Mouse (Mus musculus) ovary, postnatal 10 days (tissue): ENCODE data around the gene Anks6.
"Not testable (repeated sequence)": the region's sequence is repeated elsewhere in the genome, so short reads cannot be mapped to it uniquely, and the experiment has no call there.

Experiments
- DNase-seq: peaks from one replicate; pipeline ENCODE4 v3.0.0; 2022; ENCODE audit warnings: low spot score

The Anks6 gene

DNA sequence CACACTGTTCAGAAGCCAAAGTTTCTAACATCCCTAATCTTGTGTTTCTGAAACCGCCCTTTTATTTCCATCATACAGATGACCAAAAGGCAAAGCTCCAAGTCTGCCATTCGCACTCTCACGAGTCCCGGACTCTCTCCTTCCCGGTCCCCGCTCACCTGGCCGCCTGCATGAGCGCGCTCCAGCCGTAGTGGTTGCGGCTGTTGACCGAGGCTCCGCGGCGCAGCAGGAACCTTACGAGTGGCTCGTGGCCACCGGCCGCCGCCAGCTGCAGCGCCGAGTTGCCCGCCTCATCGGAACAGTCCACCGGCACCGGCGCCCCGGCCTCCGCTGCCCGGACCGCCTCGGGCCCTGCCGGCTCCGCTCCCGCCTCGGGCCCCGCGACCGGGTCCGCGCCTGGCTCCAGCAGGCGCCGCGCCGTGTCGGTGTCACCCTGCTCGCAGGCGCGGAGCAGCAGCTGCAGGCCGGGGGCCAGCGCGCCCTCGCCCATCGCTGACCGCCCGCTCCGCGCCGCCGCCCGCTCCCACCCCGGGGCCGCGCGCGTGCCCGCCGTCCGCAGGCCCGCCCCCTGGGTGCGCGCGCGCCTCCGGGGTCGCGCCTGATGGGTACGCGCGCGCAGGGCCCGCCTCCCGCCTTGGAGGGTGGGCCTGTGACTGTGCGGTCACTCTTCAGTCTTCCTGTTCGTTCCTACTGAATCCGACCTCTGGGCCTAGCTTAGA, at the start of gene Anks6:
Gene Anks6, minus strand, starts transcription at position 637 of the 719 bp plus-strand sequence.
- DNase-seq: peak; percentile 50

DNA sequence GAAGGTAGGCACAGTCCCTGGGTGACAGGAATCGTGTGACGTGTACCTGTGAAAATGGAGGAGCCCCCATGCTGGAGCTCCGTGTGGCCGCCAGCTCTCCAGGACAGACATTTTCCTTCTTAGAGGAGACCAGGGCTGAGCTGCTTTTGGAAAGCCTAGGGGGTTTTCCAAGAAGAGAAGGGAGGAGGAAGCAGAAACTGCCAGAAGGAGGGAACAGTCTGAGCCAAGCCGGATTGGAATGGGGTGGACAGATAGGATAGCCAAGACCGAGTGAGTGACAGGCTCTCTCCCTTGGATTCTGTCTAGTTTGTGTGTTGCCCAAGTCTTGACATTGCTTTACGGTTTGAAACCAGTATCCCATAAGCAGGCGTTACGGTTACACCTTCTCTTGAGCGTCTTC, 46.3 kb upstream of the Anks6 start:
- DNase-seq: no peak

DNA sequence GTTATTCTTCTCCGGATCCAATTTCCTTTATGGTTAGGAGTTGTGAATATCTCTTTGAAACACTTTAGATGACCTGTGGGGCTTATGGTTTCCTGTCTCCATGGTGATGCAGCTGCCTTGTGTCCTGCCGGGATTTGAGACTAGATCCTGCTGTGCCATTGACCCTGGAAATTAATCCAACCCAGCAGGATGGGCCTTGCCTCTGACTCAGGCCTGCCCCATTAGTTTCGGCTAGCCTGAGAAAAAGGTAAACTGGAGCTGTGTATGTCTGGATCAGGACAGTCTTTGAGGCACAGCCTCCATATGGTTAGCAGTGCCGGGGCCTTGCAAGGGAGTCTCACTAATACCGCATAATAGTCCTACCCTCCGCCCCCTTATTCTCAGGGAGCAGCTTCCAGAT, 36.4 kb upstream of the Anks6 start:
- no peak for DNase-seq

DNA sequence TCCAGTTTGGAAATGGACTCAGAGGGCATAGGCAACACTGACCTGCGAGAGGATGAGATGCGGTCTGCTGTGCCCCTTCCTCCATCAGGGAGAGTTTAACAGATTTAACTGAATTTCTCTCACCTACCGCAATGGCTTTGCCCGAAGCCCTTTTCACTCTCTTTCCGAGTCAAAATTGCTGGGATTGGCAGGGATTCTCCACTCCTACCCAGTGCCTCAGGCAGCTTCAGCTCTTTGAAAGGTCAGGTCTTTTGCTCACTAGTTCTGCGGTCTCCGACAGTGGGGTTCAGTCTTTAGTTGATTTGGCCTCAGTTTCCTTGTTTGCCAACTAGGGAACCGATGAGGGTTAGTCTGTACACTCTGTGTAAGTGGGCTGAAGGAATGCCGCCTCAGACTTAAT, 35.9 kb upstream of the Anks6 start:
- no peak for DNase-seq

DNA sequence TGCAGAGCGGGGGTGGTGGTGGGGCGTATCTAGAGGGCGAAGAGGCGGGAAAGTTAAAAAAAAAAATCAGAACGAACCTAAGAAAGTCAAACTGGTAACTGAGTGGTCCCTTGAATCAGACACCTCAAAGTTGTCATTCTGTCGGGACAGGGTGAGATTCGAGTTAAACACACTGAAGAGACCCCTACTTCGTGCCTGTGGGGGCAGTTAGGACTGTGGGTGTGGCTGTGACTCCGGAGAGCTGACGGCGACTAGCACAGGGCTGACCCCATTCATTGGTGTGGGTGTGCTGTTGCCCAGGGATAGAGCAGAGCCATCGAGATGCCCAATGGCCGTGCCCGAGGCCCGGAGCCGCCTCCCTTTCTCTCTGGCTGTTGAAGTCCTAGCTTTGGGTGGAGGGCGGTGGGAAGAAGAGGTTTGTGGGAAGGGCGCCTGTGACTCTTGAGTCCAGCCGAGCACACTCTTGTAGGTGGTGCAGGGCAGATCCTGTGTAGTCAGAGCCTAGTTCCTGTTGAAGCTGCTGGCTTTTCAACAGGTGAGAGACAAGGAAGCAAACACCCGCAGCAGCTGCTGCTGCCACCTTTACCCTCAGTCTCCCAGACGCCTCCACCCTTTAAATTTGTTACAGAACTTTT, 35.3 kb upstream of the Anks6 start:
- no peak for DNase-seq

DNA sequence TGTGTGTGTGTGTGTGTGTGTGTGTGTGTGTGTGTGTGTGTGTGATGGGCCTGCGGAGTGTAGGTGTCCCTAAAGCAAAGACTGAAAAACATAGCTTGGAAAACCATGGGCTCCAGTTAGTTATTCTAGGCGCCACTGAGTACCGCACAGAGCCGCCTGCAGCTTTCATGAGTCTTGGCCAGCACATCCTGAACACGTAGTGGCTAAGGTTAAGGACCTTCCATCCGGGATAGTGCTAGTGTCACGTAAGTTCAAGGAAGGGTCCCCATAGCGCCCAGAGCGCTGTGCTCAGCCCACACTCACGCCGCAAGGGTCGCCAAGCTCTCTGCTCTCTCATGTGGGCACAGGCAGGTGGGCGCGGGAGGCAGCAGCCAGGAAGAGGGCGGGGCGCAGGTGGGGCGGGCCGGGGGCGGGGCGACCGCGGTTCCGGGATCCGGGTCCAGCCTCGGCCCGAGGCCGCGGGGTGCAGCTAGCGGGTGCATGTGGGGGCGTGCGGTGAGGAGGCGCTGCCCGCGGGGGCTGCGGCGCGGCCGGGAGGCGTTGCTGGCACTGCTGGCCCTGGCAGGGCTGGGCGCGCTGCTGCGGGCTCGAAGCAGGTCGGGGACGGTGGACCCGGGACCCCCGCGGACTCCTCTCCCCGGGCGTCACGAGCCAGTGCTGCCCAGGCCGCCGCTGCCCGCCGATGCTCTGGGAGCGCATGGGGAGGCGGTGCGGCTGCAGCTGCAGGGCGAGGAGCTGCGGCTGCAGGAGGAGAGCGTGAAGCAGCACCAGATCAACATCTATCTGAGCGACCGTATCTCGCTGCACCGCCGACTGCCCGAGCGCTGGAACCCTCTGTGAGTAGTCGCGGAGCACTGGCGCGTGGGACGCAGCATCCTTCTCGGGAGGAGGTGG, 34.5 kb upstream of the Anks6 start, which contains the start of gene Galnt12:
Gene Galnt12, plus strand, starts transcription at position 417 of the 894 bp plus-strand sequence.
- no peak for DNase-seq

DNA sequence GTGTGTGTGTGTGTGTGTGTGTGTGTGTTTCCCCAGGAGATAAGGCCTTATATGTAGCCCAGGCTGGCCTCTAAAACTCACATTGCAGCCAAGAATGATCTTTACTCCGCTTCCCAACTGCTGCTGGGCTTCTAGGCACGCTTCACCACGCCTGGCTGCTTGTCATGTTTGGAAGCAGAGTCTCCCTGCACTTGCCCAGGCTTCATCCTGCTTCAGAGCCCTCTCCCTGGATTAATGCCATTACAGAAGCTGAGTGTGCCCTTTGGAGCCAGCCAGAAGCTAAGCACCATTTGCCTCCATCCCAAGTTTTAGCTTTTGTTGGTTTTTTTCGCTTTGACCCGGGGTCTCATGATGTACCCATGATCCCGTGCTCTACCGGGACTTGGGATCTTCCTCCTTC, 31.4 kb upstream of the Anks6 start:
- DNase-seq: no peak

DNA sequence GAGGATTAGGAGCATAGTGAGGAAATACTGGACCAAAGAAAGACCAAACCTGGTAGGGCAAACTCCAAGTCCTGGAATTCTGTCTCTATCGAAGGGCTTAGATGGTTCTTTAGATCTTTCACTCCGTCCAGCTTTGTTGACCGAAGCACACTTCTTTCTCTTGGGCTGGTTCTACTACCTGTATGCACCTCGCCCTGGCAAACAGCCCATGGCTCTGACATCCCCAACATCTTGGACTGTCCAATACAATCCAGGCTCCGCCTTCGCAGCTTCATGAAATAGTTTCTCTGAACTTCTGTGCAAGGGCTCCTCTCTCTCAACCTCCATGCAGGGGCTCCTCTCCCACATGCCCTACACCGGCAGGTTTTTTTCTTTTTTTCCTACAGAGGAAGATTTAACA, 26.6 kb upstream of the Anks6 start:
- no peak for DNase-seq

DNA sequence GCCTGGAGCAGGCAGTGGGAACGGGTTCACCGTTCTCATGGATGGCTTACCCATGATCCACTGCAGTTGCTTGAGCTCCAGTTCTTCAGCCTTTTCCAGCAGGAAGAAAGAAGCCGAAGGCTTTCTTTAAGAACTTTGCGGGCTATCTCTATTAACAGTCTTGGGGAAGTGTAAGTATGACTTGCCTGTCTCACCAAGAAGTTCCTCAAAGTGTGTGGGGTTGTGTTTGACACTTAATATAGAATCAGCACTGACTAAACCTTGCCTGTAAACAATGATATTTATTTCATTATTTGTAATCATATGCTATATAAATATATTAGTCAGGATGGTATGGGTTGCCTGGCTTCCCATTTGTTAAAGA, 23.4 kb upstream of the Anks6 start:
- no peak for DNase-seq

DNA sequence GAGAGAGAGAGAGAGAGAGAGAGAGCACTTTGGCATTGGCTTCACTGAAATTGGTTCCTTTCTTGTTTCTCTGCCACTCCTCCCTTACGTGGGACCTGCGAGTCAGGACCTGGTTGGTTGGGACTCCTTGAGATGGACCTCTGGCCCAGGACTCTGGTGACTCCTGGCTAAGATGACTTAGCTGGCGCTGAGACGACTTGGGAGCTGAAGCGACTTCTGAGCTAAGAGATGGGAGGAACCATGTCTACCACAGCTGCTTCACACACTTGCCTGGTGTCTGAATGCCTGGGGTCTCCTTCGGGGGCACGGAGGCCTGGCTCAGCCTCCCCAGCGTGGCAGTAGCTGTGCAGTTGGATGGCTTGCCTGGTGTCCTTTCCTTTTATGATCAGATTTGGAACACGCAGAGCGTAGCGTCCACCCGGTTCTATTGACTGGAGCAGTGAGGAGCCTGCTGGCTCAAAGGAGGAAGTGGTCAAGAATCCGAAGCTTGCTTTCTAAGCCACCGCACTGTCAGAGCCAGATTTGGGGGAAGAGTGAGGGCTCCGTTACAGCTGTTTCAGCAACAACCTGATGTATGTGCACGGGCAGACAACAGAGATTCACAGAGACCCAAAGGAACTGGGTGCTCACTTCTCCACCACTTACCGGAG, 22.9 kb upstream of the Anks6 start:
- no peak for DNase-seq

DNA sequence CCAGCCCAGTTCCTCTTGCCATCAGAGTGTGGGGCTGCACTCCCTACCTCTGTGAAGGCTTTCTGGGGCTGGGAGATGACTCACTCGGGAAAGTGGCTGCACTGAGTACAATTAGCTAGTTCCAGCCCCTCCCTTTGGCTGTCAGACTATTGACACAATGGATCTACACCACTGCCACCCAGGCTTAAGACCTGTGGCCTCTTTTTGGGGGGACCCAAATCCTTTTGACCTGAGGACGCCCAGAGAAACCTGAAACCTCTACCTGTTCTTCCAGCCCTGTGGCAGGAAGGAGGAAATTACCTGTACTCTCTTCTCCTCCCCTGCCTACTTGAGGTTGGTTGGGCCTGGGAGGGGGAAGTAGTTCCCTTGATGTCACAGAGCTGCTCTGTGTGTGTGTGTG, 17.8 kb upstream of the Anks6 start:
- DNase-seq: no peak

DNA sequence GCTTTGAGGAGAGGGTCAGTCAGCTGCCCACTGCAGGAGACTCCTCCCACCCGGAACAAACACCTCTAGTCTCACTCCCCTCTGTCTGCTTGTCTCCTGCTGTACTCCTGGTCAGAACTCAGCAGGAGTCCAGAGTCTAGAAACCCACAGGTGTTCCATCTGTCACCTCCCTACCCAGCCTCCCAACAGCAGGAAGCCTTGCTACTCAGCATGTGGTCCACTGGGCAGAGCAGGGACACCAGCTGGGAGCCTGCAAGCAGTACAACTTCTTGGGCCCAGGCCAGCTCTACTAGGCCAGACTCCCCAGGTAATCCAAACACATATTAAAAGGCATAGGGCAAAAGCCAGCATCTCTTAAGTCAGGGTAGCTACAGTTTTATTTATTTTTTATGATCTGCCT, 3.7 kb upstream of the Anks6 start:
- no peak for DNase-seq

DNA sequence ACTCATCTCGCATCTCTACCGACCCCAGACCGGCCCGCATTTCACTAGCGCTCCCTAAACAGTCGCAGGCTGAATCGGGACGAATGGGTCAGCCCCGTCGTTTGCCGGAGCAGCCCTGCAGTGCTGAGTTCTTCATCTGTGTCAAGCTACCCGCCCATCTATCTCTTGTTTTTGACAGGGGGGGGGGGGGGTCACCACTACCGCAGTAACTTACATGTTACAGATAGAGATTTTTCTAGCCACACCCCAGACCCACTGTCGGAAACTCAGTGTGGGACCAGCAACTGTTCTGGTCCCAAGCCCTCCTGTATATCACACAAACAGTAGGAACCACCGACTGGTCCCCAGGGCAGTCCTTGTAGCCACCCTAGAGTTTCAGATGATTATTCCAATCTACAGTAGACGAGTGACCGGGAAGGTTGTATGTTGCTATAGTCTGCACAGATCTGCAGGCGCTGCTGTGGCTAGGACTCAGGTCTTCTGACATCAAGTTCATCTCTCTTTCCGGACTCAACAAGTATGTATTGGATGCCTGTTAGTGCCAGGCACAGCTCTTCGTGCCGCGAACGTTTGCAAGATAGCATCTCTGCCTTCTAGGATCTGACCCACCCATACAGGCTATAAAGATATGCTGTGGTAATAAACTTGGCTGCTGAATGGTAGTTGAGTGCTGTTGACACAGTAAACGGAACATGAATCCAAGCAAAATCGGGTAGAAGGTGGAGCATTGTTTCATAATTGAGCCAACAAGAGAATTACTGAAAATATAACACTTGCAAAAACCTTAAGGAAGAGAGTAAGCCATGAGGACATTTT, 491 bp upstream of the Anks6 start:
- DNase-seq: no peak

DNA sequence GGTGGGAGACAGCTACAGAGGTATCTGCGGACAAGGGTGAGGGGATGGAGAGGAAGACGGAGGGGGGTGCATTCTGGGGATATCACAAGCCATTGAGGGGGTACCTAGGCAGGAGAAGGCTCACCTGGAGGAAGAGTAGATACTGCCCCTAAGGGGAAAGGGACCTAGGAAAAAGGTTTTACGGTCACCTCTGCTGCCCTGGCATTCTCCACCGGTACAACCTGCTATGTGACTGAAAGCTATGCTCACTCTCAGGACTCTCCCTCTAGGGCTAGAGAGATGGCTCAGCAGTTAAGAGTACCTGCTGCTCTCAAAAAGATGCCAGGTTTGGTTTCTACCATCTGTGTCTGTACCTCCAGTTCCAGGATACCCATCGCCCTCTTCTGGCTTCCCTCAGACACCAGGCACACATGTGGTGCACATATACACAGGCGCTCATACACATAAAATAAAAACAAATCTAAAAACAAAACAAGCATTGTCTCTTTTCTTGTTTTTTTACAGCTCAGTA, 1.6 kb downstream of the Anks6 start:
- DNase-seq: no peak

DNA sequence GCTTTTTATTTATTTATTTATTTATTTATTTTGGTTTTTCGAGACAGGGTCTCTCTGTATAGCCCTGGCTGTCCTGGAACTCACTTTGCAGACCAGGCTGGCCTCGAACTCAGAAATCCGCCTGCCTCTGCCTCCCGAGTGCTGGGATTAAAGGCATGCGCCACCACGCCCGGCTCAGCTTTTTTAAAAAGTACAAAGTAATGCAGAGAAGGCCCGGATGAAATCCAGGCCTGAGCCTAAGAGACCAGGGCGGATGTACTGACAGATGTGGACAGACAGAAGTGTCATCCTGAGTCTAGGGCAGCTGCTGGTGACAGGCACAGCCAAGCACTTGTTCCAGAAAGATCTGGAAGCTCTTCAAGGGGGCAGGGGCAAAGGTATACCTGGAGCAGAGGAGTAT, 2.1 kb downstream of the Anks6 start:
- DNase-seq: not testable (repeated sequence)

DNA sequence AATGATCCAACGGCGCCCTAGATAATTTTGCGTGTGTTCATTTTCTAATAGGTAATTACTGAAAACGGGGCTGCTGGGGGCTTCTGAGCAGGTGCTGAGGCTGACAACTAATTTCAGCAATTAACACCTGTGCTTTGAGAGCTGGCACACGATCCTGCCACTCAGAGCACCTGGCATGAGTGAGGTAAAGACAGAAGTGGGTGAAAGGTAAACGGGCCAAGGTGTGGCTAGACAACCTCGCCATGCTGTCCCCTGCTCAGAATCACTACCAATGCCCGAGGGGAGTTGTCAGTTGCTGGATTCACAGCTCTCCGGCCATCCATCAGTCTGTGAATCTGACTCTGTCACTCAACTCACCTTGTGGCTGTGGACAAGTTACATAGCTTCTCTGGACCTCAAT, 5.3 kb downstream of the Anks6 start:
- DNase-seq: no peak

DNA sequence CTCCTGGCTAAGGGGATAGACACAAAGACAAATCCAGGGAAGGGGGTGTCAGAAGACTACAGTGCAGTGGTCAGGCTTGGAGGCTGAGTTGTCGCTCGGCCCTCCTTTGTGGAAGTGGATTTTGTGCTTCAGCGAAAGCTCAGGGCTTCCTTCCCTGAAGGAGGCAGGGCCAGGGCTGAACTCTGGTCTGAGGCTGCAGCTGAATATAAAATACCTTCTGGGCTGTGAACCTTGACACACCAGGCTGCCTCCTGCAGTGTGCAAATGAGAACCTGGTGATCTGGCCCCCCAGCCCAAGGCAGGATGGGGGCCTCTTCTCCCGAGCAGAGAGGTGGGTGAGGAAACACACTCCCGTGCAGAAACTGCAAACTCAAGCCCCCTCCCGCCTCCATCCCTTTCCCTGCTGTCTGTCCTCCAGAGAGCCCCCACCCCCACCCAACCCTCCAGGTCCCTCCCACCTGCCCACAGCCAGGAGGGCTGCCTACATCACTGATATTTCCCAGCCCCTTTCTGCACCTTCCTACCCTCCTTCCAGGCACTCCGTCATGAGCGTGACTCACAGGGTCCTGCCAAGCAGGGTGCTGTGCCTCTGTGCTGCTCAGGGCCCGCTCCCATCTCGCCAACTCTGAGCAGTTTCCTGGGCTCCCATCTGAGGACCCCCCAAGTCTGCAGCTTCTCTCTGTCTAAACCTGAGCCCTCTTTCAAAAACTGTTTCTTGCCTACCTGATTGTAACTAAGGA, 6.4 kb downstream of the Anks6 start:
- no peak for DNase-seq

DNA sequence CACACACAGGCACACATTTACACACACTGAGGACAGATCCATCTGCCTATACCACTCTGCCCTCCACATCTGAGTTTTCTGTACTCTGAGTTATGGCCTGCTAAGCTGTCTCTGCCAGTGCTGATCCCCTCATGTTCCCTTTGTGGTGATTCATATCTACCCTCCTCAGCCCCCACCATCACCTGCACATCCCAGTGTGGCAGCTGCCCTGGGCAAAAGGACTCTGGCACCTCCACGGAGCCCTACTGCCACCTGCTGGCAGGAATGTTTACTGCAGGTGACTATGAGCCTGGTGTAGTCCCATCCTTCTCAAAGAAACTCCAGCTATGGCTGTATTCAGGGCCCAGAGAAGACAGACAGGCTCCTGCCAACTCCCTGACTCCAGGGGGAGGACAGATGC, 7.1 kb downstream of the Anks6 start:
- DNase-seq: peak; percentile 85

DNA sequence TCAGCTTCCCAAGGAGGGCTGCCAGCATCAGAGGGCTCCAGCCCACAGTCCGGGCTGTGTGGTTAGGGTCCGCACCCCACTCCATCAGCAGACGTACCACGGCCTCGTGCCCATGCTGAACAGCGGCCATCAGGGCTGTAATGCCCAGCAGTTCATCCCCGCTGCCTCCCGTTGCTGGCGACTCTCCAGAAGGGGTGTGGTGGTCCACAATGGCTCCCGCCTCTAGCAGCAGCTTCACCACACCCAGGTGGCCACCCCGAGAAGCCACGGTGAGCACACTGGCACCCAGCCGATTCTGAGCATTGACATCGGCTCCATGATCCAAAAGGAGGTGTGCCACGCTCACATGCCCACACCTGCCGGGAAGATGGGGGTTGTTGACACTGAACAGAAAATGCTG, 8.0 kb downstream of the Anks6 start:
- DNase-seq: no peak

DNA sequence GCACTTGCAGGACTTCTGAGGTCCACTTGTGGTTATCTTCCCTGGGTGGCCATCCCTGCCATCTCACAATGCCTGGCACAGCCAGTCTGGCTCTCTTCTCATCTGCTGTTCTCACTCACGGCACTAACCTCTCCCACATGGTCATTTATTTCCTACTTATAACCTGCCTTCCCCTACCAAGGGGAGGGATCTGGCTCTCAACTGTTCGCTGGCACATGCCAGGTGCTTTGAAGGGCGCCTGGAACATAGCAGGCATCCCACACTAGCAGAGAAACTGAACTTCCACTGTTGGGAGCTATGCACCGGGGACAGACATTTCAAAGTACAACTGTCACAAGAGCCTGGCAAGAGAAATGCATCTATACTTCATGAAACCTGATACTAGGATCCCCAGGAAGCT, 9.5 kb downstream of the Anks6 start:
- DNase-seq: no peak

DNA sequence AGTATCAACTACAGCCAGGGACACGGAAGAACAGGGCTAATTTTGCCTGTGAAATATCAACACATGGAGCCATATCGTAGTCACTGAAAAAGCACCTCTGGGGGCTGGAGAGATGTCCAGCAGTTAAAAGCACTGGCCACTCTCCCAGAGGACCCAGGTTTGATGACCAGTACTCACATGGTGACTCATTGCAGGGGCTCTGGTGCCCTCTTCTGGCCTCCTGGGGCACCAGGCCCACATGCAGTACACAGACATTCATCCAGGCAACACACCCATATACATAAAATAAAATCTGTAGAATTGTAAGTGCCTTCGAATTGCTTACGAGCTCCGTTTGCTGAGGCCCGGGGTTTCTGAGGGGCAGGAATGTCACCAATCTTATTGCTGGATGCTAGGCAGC, 10.3 kb downstream of the Anks6 start:
- no peak for DNase-seq
